Mouse (Mus musculus) left cerebral cortex, adult 8-10 months (tissue): ENCODE results near the gene Spint5. TPM values are rescaled to one million over a fixed set of nuclear protein-coding genes. Genes with fewer than 3 reads are reported as not detected.

Source experiments
- total RNA-seq, 4 experiments: library from RNA; stranded (reverse); gene quantifications; 2 replicates each; pipeline ENCODE4 v1.2.4; 2022

Spint5 gene
- total RNA-seq, 4 experiments from 2014 or later = not detected

Other genes with a start within 250 kb of the Spint5 start
- not detected for gene Trp53tg5, start 241.6 kb upstream of the Spint5 start, total RNA-seq
- gene Dbndd2, start 229.2 kb upstream of the Spint5 start, total RNA-seq = 100 to 1,000 TPM; 140 to 155 (median 147) TPM
- gene Pigt, start 217.8 kb upstream of the Spint5 start, total RNA-seq = 10 to 100 TPM; 84.0 to 97.2 (median 89.5) TPM
- gene Wfdc2, start 152.9 kb upstream of the Spint5 start, total RNA-seq = 1 to 10 TPM in 2 of 4 experiments, under 1 TPM in 2; 0.98 to 1.5 (median 1.1) TPM
- gene Spint3, start 141.8 kb upstream of the Spint5 start, total RNA-seq = not detected
- not detected for gene Wfdc6a, start 129.9 kb upstream of the Spint5 start, total RNA-seq
- gene Eppin, start 121.7 kb upstream of the Spint5 start, total RNA-seq = not detected
- not detected for gene Wfdc6b, start 101.8 kb upstream of the Spint5 start, total RNA-seq
- gene Wfdc8, start 101.7 kb upstream of the Spint5 start, total RNA-seq = not detected
- not detected for gene Wfdc16, start 76.5 kb upstream of the Spint5 start, total RNA-seq
- not detected for gene Wfdc10, start 59.3 kb upstream of the Spint5 start, total RNA-seq
- not detected for gene Wfdc9, start 58.7 kb upstream of the Spint5 start, total RNA-seq
- not detected for gene Wfdc11, start 41.2 kb upstream of the Spint5 start, total RNA-seq
- gene Wfdc13, start 30.2 kb upstream of the Spint5 start, total RNA-seq = not detected
- gene Spint4, start 16.8 kb upstream of the Spint5 start, total RNA-seq = not detected
- 1 to 10 TPM; 1.3 to 3.9 (median 2.1) TPM for gene Wfdc3, start 30.6 kb downstream of the Spint5 start, total RNA-seq
- gene Dnttip1, start 30.7 kb downstream of the Spint5 start, total RNA-seq = 10 to 100 TPM; 32.2 to 38.7 (median 35.5) TPM
- under 1 TPM in 2 of 4 experiments, not detected in 2; 0.50 to 0.53 TPM for gene Ube2c, start 54.6 kb downstream of the Spint5 start, total RNA-seq
- gene Tnnc2, start 64.7 kb downstream of the Spint5 start, total RNA-seq = 1 to 10 TPM in 3 of 4 experiments, not detected in 1; 1.7 to 5.6 (median 4.5) TPM
- 10 to 100 TPM; 46.4 to 53.8 (median 51.0) TPM for gene Snx21, start 70.5 kb downstream of the Spint5 start, total RNA-seq
- 10 to 100 TPM; 22.0 to 27.6 (median 26.4) TPM for gene Acot8, start 89.6 kb downstream of the Spint5 start, total RNA-seq
- gene Zswim3, start 89.8 kb downstream of the Spint5 start, total RNA-seq = 1 to 10 TPM; 7.1 to 10.0 (median 8.7) TPM
- gene Zswim1, start 107.4 kb downstream of the Spint5 start, total RNA-seq = 10 to 100 TPM; 20.3 to 25.7 (median 23.9) TPM
- 1 to 10 TPM in 2 of 4 experiments, not detected in 2; 1.0 to 1.4 TPM for gene Spata25, start 113.2 kb downstream of the Spint5 start, total RNA-seq
- gene Ctsa, start 117.6 kb downstream of the Spint5 start, total RNA-seq = 100 to 1,000 TPM; 112 to 182 (median 135) TPM
- gene Neurl2, start 118.2 kb downstream of the Spint5 start, total RNA-seq = 1 to 10 TPM; 4.5 to 7.1 (median 5.5) TPM
- 100 to 1,000 TPM; 103 to 113 (median 109) TPM for gene Pltp, start 142.4 kb downstream of the Spint5 start, total RNA-seq
- 10 to 100 TPM; 47.7 to 59.4 (median 52.0) TPM for gene Pcif1, start 164.0 kb downstream of the Spint5 start, total RNA-seq
- 10 to 100 TPM; 22.8 to 23.9 (median 23.3) TPM for gene Zfp335, start 196.5 kb downstream of the Spint5 start, total RNA-seq
- 1 to 10 TPM in 3 of 4 experiments, under 1 TPM in 1; 0.87 to 2.5 (median 1.5) TPM for gene Mmp9, start 225.5 kb downstream of the Spint5 start, total RNA-seq
- 100 to 1,000 TPM; 509 to 530 (median 524) TPM for gene Slc12a5, start 245.5 kb downstream of the Spint5 start, total RNA-seq